Comparison of ENCODE assay signal across 16 mouse cellular contexts in genomic region chr1:170545286-170545685, GRCm38 (mm10).
"Had no signal": no experiment of that assay in that cellular context is flagged by ENCODE, and none has a peak within 500 bp of the region (broad histone marks: within the 10 kb centered on the region; RNA-seq: fewer than 3 reads in every experiment).

No protein-coding gene starts in this region.

- H3K27ac ChIP-seq: lung, embryonic 15.5 days; midbrain, embryonic 10.5 days; midbrain, embryonic 12.5 days; neural tube, embryonic 13.5 days; neural tube, embryonic 15.5 days; stomach, embryonic 15.5 days; stomach, postnatal 0 days had no signal

- ATAC-seq: lung, postnatal 0 days had no signal

- H3K9me3 ChIP-seq: lung, embryonic 15.5 days; neural tube, embryonic 15.5 days; stomach, embryonic 15.5 days had no signal

- H3K9ac ChIP-seq: lung, embryonic 15.5 days; midbrain, embryonic 12.5 days; neural tube, embryonic 13.5 days; neural tube, embryonic 15.5 days; stomach, embryonic 15.5 days had no signal

- H3K4me1 ChIP-seq: midbrain, embryonic 12.5 days; stomach, embryonic 15.5 days had no signal

- H3K4me3 ChIP-seq: lung, embryonic 15.5 days; midbrain, embryonic 10.5 days; midbrain, embryonic 12.5 days; myocyte; neural tube, embryonic 13.5 days; neural tube, embryonic 15.5 days; stomach, embryonic 15.5 days had no signal

- H3K36me3 ChIP-seq: lung, embryonic 15.5 days; midbrain, embryonic 12.5 days; neural tube, embryonic 15.5 days; stomach, embryonic 15.5 days had no signal

- H3K4me2 ChIP-seq: lung, embryonic 15.5 days; midbrain, embryonic 12.5 days; neural tube, embryonic 13.5 days; neural tube, embryonic 15.5 days; stomach, embryonic 15.5 days had no signal

- DNase-seq: lung, adult 2 months; lung, postnatal 14 days; lung, postnatal 36 days; right cerebral cortex, postnatal 14 days; thymus, adult 2 months; thymus, postnatal 25 days; thymus, postnatal 4 days had no signal

- H3K27me3 ChIP-seq: lung, embryonic 15.5 days; midbrain, embryonic 12.5 days; neural tube, embryonic 13.5 days; neural tube, embryonic 15.5 days; stomach, embryonic 15.5 days had no signal
